Mouse (Mus musculus) embryo, embryonic 11.5 days (tissue): ENCODE data around the gene Zfp940.
A peak's percentile ranks its signal among the peaks of the same experiment; 100 is the strongest.

ENCODE experiments used
- DNase-seq: peaks from one replicate; pipeline ENCODE4 v3.0.0-alpha.2; 2012; ENCODE audit warnings: low read depth, low spot score

The Zfp940 gene

GRCm38 (mm10) chr7:29812244-29812643 is 41.2 kb downstream of the Zfp940 start:
- DNase-seq, result no peak

GRCm38 (mm10) chr7:29807046-29807445 is 46.4 kb downstream of the Zfp940 start:
- no peak for DNase-seq

GRCm38 (mm10) chr7:29792906-29793305 is 60.6 kb downstream of the Zfp940 start:
- DNase-seq, result no peak

- no peak for DNase-seq
These were observed 67.6 kb downstream of the Zfp940 start for GRCm38 (mm10) chr7:29785888-29786287.

GRCm38 (mm10) chr7:29785023-29785422 is 68.4 kb downstream of the Zfp940 start:
- no peak for DNase-seq

- peak; percentile 92 for DNase-seq
These were observed 69.5 kb downstream of the Zfp940 start, which contains the start of gene Zfp30 for GRCm38 (mm10) chr7:29783871-29784551. Gene Zfp30, plus strand, starts transcription at chr7:29783998.
